Mouse (Mus musculus): ENCODE results near the gene Aasdh. TPM values are rescaled to one million over a fixed set of nuclear protein-coding genes. Genes with fewer than 3 reads are reported as not detected.
A peak's percentile ranks its signal among the peaks of the same experiment; 100 is the strongest.

Aasdh gene
- 18.2 and 22.4 TPM in 2 replicates for polyA plus RNA-seq (2015; fragmentation: Nextera tagmentation; extraction: Ambion mirVana)

GRCm38 (mm10) chr5:76905405-76906154, at the start of gene Aasdh:
Gene Aasdh, minus strand, starts transcription at chr5:76905514.
- WGBS, result under 1% methylated on average over 47 of the region's 47 CpGs
- Histone ChIP-seq H3K9me3 (ENCODE audit: low read length) (no peaks in the 10 kb centered on the region), H3K36me3 (ENCODE audit: insufficient read depth, low read length) (peaks cover 4% of the 10 kb centered on the region), H3K9ac (replicated peaks; ENCODE audit: low read length) (peak within 1 kb of the TSS; percentile 85), H3K4me2 (replicated peaks; ENCODE audit: low read depth, low read length) (peak within 1 kb of the TSS; percentile 70), H3K27ac (ENCODE audit: low read length) (peak within 1 kb of the TSS; percentile 87), H3K27me3 (ENCODE audit: insufficient read depth, low read length) (no peaks in the 10 kb centered on the region), H3K4me3 (ENCODE audit: low read length) (peak within 1 kb of the TSS; percentile 77), H3K4me1 (ENCODE audit: insufficient read depth, low read length) (peaks cover 3% of the 10 kb centered on the region; the same call in 1 of the 2 replicates)
- peak; percentile 98 for ATAC-seq (ENCODE audit: low FRiP score, low TSS enrichment)

GRCm38 (mm10) chr5:76954271-76954900, 49.1 kb upstream of the Aasdh start:
- H3K4me3 ChIP-seq (ENCODE audit: low read length), result no peak overlapping the region
- 82% methylated on average over 6 of the region's 6 CpGs for WGBS
- H3K27ac ChIP-seq (ENCODE audit: low read length), result no peak overlapping the region
- H3K27me3 ChIP-seq (ENCODE audit: insufficient read depth, low read length), result no peaks in the 10 kb centered on the region
- H3K9ac ChIP-seq (replicated peaks; ENCODE audit: low read length), result no peak overlapping the region; the same call in 1 of the 2 replicates
- ATAC-seq (ENCODE audit: low FRiP score, low TSS enrichment), result no peak
- peaks cover 33% of the 10 kb centered on the region for H3K36me3 ChIP-seq (ENCODE audit: insufficient read depth, low read length)
- H3K4me1 ChIP-seq (ENCODE audit: insufficient read depth, low read length), result peaks cover 16% of the 10 kb centered on the region
- H3K9me3 ChIP-seq (ENCODE audit: low read length), result no peaks in the 10 kb centered on the region
- H3K4me2 ChIP-seq (replicated peaks; ENCODE audit: low read depth, low read length), result no peak overlapping the region

- ATAC-seq (ENCODE audit: low FRiP score, low TSS enrichment), result no peak
- no peak overlapping the region for H3K4me2 ChIP-seq (replicated peaks; ENCODE audit: low read depth, low read length)
- H3K9me3 ChIP-seq (ENCODE audit: low read length), result no peaks in the 10 kb centered on the region
- H3K27me3 ChIP-seq (ENCODE audit: insufficient read depth, low read length), result no peaks in the 10 kb centered on the region
- WGBS, result 68% methylated on average over 3 of the region's 3 CpGs
- H3K9ac ChIP-seq (replicated peaks; ENCODE audit: low read length), result no peak overlapping the region
- H3K36me3 ChIP-seq (ENCODE audit: insufficient read depth, low read length), result peaks cover 29% of the 10 kb centered on the region
- H3K4me1 ChIP-seq (ENCODE audit: insufficient read depth, low read length), result peaks cover 18% of the 10 kb centered on the region
- no peak overlapping the region for H3K27ac ChIP-seq (ENCODE audit: low read length)
- no peak overlapping the region for H3K4me3 ChIP-seq (ENCODE audit: low read length)
Measured at GRCm38 (mm10) chr5:76953794-76954193, 48.5 kb upstream of the Aasdh start.

GRCm38 (mm10) chr5:76952112-76953040, 47.1 kb upstream of the Aasdh start:
- Histone ChIP-seq H3K9ac (replicated peaks; ENCODE audit: low read length) (peak overlapping the region; percentile 88), H3K4me1 (ENCODE audit: insufficient read depth, low read length) (peaks cover 26% of the 10 kb centered on the region), H3K4me2 (replicated peaks; ENCODE audit: low read depth, low read length) (peak overlapping the region; percentile 84), H3K27ac (ENCODE audit: low read length) (peak overlapping the region; percentile 95; the same call in 1 of the 2 replicates), H3K9me3 (ENCODE audit: low read length) (no peaks in the 10 kb centered on the region), H3K4me3 (ENCODE audit: low read length) (peak overlapping the region; percentile 91), H3K36me3 (ENCODE audit: insufficient read depth, low read length) (peaks cover 15% of the 10 kb centered on the region), H3K27me3 (ENCODE audit: insufficient read depth, low read length) (no peaks in the 10 kb centered on the region)
- no peak for ATAC-seq (ENCODE audit: low FRiP score, low TSS enrichment)
- 8% methylated on average over 7 of the region's 7 CpGs for WGBS

- H3K4me2 ChIP-seq (replicated peaks; ENCODE audit: low read depth, low read length), result peak within 1 kb of the TSS; percentile 84
- peak within 1 kb of the TSS; percentile 88 for H3K9ac ChIP-seq (replicated peaks; ENCODE audit: low read length)
- peak within 1 kb of the TSS; percentile 91 for H3K4me3 ChIP-seq (ENCODE audit: low read length)
- ATAC-seq (ENCODE audit: low FRiP score, low TSS enrichment), result peak; percentile 98
- H3K36me3 ChIP-seq (ENCODE audit: insufficient read depth, low read length), result peaks cover 9% of the 10 kb centered on the region; the same call in 1 of the 2 replicates
- no peaks in the 10 kb centered on the region for H3K9me3 ChIP-seq (ENCODE audit: low read length)
- under 1% methylated on average over 80 of the region's 81 CpGs for WGBS
- H3K4me1 ChIP-seq (ENCODE audit: insufficient read depth, low read length), result peaks cover 26% of the 10 kb centered on the region
- peak within 1 kb of the TSS; percentile 95 for H3K27ac ChIP-seq (ENCODE audit: low read length)
- no peaks in the 10 kb centered on the region for H3K27me3 ChIP-seq (ENCODE audit: insufficient read depth, low read length)
Measured at GRCm38 (mm10) chr5:76951106-76952027, 46.1 kb upstream of the Aasdh start, which contains the start of the genes Paics and Ppat. Gene Paics, plus strand, starts transcription at chr5:76951307. Gene Ppat, minus strand, starts transcription at chr5:76951578.

- Histone ChIP-seq H3K4me2 (replicated peaks; ENCODE audit: low read depth, low read length) (peak overlapping the region; percentile 84), H3K36me3 (ENCODE audit: insufficient read depth, low read length) (peaks cover 9% of the 10 kb centered on the region; the same call in 1 of the 2 replicates), H3K27ac (ENCODE audit: low read length) (peak overlapping the region; percentile 79), H3K9me3 (ENCODE audit: low read length) (no peaks in the 10 kb centered on the region), H3K27me3 (ENCODE audit: insufficient read depth, low read length) (no peaks in the 10 kb centered on the region), H3K4me1 (ENCODE audit: insufficient read depth, low read length) (peaks cover 31% of the 10 kb centered on the region), H3K9ac (replicated peaks; ENCODE audit: low read length) (peak overlapping the region; percentile 88), H3K4me3 (ENCODE audit: low read length) (peak overlapping the region; percentile 91)
- WGBS, result under 1% methylated on average over 24 of the region's 24 CpGs
- no peak for ATAC-seq (ENCODE audit: low FRiP score, low TSS enrichment)
Measured at GRCm38 (mm10) chr5:76950343-76951105, 45.2 kb upstream of the Aasdh start.

- peaks cover 5% of the 10 kb centered on the region; the same call in 1 of the 2 replicates for H3K36me3 ChIP-seq (ENCODE audit: insufficient read depth, low read length)
Measured at GRCm38 (mm10) chr5:76947758-76948157, 42.4 kb upstream of the Aasdh start.

GRCm38 (mm10) chr5:76947142-76947541, 41.8 kb upstream of the Aasdh start:
- H3K4me2 ChIP-seq (replicated peaks; ENCODE audit: low read depth, low read length), result no peak overlapping the region
- 83% methylated on average over 4 of the region's 4 CpGs for WGBS

More at GRCm38 (mm10) chr5:76947758-76948157, 42.4 kb upstream of the Aasdh start:
- Histone ChIP-seq H3K27me3 (ENCODE audit: insufficient read depth, low read length) (no peaks in the 10 kb centered on the region), H3K4me1 (ENCODE audit: insufficient read depth, low read length) (peaks cover 37% of the 10 kb centered on the region), H3K9ac (replicated peaks; ENCODE audit: low read length) (no peak overlapping the region), H3K4me3 (ENCODE audit: low read length) (no peak overlapping the region), H3K9me3 (ENCODE audit: low read length) (no peaks in the 10 kb centered on the region), H3K4me2 (replicated peaks; ENCODE audit: low read depth, low read length) (no peak overlapping the region), H3K27ac (ENCODE audit: low read length) (no peak overlapping the region)
- WGBS, result 86% methylated on average over 4 of the region's 4 CpGs
- no peak for ATAC-seq (ENCODE audit: low FRiP score, low TSS enrichment)

More at GRCm38 (mm10) chr5:76947142-76947541, 41.8 kb upstream of the Aasdh start:
- no peak overlapping the region for H3K4me3 ChIP-seq (ENCODE audit: low read length)
- peaks cover 35% of the 10 kb centered on the region for H3K4me1 ChIP-seq (ENCODE audit: insufficient read depth, low read length)
- ATAC-seq (ENCODE audit: low FRiP score, low TSS enrichment), result no peak
- H3K27ac ChIP-seq (ENCODE audit: low read length), result no peak overlapping the region
- no peak overlapping the region for H3K9ac ChIP-seq (replicated peaks; ENCODE audit: low read length)
- H3K36me3 ChIP-seq (ENCODE audit: insufficient read depth, low read length), result peaks cover 5% of the 10 kb centered on the region; the same call in 1 of the 2 replicates
- no peaks in the 10 kb centered on the region for H3K27me3 ChIP-seq (ENCODE audit: insufficient read depth, low read length)
- H3K9me3 ChIP-seq (ENCODE audit: low read length), result no peaks in the 10 kb centered on the region
